Mouse (Mus musculus): Measurements from ENCODE around the gene Atad2b. TPM values are rescaled to one million over a fixed set of nuclear protein-coding genes. Genes with fewer than 3 reads are reported as not detected.
A peak's percentile ranks its signal among the peaks of the same experiment; 100 is the strongest.
"Not testable (repeated sequence)": the region's sequence is repeated elsewhere in the genome, so short reads cannot be mapped to it uniquely, and the experiment has no call there.

Atad2b gene
- polyA plus RNA-seq, 1 experiment, result 1.4 TPM

DNA sequence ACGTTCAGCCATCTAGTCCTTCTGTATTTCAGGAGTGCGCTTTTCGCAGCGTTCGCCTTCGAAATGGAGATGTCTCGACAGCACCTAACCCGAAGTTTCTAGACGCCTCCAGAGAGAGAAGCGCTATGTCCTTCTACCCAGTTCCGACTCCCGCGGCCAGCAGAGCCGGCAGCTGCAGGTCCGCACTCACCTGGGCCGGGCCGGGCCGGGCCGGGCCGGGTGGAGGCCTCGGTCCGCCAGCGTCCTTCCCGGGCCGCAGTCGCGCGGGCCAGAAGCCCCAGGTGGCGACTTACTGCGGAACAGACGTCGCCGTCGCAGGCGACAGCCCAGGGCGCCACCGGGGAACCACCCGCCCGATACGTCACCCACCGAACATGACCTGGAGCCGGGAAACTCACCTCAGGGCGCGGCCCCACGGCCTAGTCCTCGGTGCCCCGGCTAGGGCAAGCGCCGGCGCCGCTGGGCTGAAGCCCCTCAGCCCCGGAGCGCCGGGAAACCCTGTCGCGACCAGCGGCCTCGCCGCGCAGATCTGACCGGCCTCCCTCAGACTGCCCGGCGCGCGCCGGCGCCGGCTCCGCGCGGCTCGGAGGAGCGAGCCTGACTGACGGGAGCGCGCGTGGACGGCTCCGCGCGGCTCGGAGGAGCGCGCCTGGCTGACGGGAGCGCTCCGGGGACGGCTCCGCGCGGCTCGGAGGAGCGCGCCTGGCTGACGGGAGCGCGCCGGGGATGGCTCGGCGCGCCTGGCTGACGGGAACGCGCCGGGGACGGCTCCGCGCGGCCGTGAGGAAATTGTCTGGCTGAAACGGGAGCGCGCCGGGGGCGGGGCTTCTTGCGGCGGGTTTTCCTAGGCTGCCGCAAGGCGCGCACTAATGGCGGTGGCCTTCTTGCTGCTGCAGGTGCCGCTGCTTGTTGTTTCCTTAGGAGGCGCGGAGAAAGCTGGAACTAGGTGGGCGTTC is 9.9 kb upstream of the Atad2b start, which contains the start of gene Ubxn2a:
Gene Ubxn2a (minus strand): TSS at position 755 of the 956 bp plus-strand sequence.
- no peak for TF ChIP-seq FLI1 (IDR thresholded peaks at IDR 0.05; ENCODE audit: low read length)
- TF ChIP-seq GATA1 (IDR thresholded peaks at IDR 0.05; ENCODE audit: borderline replicate concordance, low read length), result no peak

DNA sequence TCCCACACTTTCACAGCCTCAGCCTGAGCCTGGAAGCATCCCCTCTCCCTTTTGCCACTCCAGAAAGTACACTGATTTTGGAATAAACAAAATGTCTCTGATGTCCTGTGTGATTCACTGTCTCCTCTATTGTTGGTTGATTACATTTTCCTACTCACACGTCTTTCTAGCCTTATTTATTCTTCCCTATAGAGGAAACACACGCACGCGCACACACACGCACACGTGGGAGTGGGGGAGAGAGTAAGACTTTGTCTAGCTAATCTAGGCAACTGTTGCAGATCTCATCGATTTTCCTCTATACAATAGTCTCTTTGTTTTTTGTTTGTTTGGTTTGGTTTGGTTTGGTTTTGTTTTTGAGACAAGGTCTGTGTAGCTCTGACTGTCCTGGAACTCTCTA is 8.8 kb upstream of the Atad2b start:
- H3K4me1 ChIP-seq, result peaks cover 39% of the 10 kb centered on the region
- H3K36me3 ChIP-seq (replicated peaks; ENCODE audit: low read length), result peaks cover 19% of the 10 kb centered on the region
- no peak for TF ChIP-seq GATA1 (IDR thresholded peaks at IDR 0.05; ENCODE audit: borderline replicate concordance, low read length)
- no peak for TF ChIP-seq FLI1 (IDR thresholded peaks at IDR 0.05; ENCODE audit: low read length)
- H3K27me3 ChIP-seq (replicated peaks), result no peaks in the 10 kb centered on the region
- H3K4me3 ChIP-seq (replicated peaks), result peak overlapping the region; percentile 95
- H3K9me3 ChIP-seq, result no peaks in the 10 kb centered on the region

More for the DNA sequence above, 9.9 kb upstream of the Atad2b start, which contains the start of gene Ubxn2a:
- peak within 1 kb of the TSS; percentile 95 for H3K4me3 ChIP-seq (replicated peaks)
- no peaks in the 10 kb centered on the region for H3K27me3 ChIP-seq (replicated peaks)
- H3K9me3 ChIP-seq, result no peaks in the 10 kb centered on the region
- peaks cover 30% of the 10 kb centered on the region for H3K36me3 ChIP-seq (replicated peaks; ENCODE audit: low read length)
- H3K4me1 ChIP-seq, result peaks cover 50% of the 10 kb centered on the region

DNA sequence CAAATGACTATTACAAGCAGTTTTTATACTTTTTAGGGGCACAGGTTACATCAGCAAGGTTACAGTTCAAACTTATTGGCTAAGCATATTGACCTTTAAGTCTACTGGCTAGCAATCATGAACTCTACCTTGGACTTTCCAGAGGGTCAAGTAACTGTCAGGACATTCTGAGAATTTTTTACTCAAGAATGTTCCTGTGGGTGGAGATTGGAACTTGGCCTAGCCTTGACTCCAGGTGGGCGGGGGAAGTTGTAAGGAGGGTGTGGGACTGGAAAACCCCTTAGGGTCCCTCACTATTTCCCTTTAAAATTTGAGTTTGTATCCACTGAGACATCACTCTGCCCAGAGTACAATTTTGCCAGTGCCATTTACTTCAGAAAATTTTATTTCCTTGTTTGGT is 6.7 kb upstream of the Atad2b start:
- not testable (repeated sequence) for H3K36me3 ChIP-seq (replicated peaks; ENCODE audit: low read length); H3K27me3 ChIP-seq (replicated peaks); H3K9me3 ChIP-seq; H3K4me3 ChIP-seq (replicated peaks)
- peaks cover 22% of the 10 kb centered on the region for H3K4me1 ChIP-seq

DNA sequence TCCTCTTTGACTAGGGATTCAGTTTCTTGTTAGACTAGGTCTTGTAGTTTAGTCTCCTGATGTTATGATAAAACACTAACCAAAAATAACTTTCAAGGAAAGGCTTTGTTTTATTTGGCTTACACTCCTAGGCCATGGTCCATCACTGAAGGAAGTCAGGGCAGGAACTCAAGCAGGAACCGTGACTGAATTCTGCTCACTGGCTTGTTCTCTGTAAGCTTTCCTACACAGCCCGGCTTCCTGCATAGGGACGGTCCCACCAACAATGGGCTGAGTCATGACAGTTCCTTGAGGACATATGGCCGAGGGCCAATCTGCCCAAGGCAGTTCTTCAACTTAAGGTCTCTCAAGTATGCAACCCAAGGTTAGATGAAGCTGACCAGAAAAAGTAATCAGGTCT is 5.4 kb upstream of the Atad2b start:
- Histone ChIP-seq H3K36me3 (replicated peaks; ENCODE audit: low read length) (peaks cover 2% of the 10 kb centered on the region), H3K9me3 (no peaks in the 10 kb centered on the region), H3K27me3 (replicated peaks) (no peaks in the 10 kb centered on the region), H3K4me3 (replicated peaks) (no peak overlapping the region), H3K4me1 (peaks cover 17% of the 10 kb centered on the region)
- no peak for TF ChIP-seq GATA1 (IDR thresholded peaks at IDR 0.05; ENCODE audit: borderline replicate concordance, low read length)
- no peak for TF ChIP-seq FLI1 (IDR thresholded peaks at IDR 0.05; ENCODE audit: low read length)

DNA sequence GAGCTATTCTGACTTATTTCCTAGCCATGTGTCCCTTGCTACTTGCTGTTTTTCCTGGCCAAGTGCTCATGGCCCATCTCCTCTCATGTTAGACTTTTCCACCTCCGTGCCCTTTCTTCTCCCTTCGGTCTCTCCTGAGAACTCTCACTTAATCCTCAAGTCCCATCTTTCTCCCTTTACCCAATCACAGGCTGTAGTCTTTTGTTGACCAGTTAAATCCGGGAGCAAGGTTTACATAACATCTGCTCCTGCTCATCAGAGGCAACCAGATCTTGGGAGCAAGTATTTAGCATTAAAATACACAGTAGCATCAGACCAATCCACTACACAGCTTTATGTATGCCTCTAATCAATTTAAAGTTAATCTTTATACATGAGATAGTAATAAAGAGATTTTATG is 2.7 kb upstream of the Atad2b start:
- peaks cover 2% of the 10 kb centered on the region for H3K36me3 ChIP-seq (replicated peaks; ENCODE audit: low read length)
- no peaks in the 10 kb centered on the region for H3K27me3 ChIP-seq (replicated peaks)
- H3K4me3 ChIP-seq (replicated peaks), result no peak overlapping the region
- no peaks in the 10 kb centered on the region for H3K9me3 ChIP-seq
- peaks cover 17% of the 10 kb centered on the region for H3K4me1 ChIP-seq
- TF ChIP-seq GATA1 (IDR thresholded peaks at IDR 0.05; ENCODE audit: borderline replicate concordance, low read length) (no peak), FLI1 (IDR thresholded peaks at IDR 0.05; ENCODE audit: low read length) (no peak)

DNA sequence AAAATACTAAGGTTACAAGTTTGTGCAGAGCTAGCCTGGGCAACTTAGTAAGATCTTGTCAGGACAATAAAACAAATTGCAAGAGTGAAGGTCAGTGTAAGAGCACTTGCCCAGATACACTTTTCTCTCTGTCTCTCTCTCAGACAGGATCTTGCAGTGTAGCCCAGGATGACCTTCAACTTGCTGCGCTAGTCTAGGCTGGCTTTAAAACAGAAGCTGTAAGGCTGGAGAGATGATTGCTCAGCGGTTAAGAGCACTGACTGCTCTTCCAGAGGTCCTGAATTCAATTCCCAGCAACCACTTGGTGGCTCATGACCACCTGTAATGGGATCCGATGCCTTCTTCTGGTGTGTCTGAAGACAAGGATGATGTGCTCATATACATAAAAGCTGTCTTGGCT is 2.2 kb upstream of the Atad2b start:
- Histone ChIP-seq H3K27me3 (replicated peaks) (no peaks in the 10 kb centered on the region), H3K9me3 (no peaks in the 10 kb centered on the region), H3K36me3 (replicated peaks; ENCODE audit: low read length) (peaks cover 2% of the 10 kb centered on the region), H3K4me1 (peaks cover 21% of the 10 kb centered on the region), H3K4me3 (replicated peaks) (no peak overlapping the region)
- no peak for TF ChIP-seq GATA1 (IDR thresholded peaks at IDR 0.05; ENCODE audit: borderline replicate concordance, low read length)
- no peak for TF ChIP-seq FLI1 (IDR thresholded peaks at IDR 0.05; ENCODE audit: low read length)

DNA sequence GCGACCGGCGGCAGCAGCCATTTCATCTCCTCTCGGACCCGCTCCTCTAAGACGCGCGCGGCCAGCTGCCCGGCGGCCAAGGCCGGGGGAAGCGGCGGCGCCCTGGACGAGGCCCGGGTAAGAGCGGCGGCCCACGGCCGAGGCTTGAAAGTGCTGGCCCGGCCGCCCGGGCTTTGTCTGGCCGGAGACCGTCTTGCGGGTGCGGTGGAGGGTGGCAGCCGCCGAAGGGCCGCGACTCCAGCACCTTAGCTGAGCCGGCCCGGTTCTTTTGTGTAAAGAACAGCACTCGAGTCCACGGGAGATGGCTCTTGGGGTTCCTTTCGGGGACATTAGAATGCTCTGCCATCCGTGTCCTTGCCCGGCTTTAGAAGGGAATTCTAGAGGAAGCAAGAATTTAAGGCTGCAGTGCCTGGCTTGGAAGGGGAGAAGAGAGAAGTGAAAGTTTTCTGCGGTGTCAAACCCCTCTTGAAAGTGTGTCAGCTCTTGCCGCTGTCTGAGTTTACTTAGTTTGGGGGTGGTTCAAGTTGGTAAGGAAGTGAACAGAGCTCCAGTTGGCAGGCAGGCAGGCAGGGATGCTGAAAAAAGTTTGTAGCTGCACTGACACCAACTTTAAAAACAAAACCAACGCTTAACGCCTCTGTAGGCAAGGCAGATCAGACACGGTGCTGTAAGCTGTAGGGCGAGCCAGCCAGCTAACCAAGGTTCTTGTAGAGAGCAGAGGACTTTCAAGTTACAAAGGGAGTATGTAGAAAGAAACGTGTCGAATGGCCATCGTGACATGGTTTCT is 845 bp downstream of the Atad2b start:
- Histone ChIP-seq H3K9me3 (no peaks in the 10 kb centered on the region), H3K4me3 (replicated peaks) (peak overlapping the region; percentile 98), H3K4me1 (peaks cover 40% of the 10 kb centered on the region), H3K36me3 (replicated peaks; ENCODE audit: low read length) (no peaks in the 10 kb centered on the region), H3K27me3 (replicated peaks) (no peaks in the 10 kb centered on the region)
- TF ChIP-seq FLI1 (IDR thresholded peaks at IDR 0.05; ENCODE audit: low read length) (no peak), GATA1 (IDR thresholded peaks at IDR 0.05; ENCODE audit: borderline replicate concordance, low read length) (no peak)

DNA sequence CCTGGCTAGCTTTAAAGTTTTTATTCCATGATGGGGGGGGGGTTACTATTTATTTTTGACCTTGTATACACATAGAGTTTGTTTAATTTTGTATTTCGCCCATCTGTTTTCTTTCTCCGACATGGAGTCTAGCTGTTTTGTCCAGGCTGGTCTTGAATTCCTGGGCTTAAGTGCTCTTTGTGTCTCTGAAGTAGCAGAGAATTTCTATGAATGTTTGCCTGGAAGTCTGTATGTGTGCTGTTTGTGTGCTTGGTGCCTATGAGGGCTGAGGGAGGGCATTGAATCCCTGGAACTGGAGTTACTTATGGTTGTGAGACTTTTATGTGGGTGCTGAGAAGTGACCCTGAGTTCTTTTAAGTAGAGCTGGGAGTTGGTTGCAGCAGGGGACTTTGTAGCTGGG is 11.0 kb downstream of the Atad2b start:
- no peaks in the 10 kb centered on the region for H3K9me3 ChIP-seq
- TF ChIP-seq GATA1 (IDR thresholded peaks at IDR 0.05; ENCODE audit: borderline replicate concordance, low read length) (no peak), FLI1 (IDR thresholded peaks at IDR 0.05; ENCODE audit: low read length) (no peak)

DNA sequence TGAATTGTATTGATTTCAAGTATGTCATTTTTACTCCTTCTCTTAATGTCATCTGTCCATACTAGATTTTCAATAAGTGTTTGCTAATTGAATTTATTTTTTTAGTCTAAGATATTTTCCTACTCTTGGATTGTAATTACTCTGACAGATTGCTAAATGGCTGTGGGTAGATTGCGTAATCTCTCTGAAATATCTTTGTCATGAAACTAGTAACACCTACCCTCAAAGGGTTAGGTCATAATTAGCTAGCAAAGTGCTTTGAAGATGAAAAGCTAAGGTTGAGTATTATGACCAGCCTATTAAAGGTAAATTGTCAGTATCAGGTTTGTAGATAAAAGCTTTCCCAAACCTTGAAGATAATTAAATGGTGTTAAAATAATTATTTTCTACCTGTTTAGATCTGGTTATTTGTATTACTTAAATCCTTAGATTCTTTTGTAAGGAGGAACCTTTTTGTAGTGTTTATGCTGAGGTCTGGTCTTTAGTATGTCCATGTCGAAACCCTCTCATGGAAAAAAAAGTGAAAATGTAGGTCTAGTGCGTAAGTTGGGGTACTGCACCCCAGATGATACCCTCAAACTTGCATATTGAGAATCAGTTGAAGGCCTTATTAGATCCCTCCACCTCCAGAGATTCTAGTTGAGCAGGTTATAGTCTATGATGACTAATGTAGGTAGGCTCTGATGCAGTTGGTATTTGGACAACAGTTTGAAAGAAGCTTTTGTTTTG is 13.8 kb downstream of the Atad2b start:
- Histone ChIP-seq H3K4me1 (peaks cover 43% of the 10 kb centered on the region), H3K9me3 (no peaks in the 10 kb centered on the region), H3K27me3 (replicated peaks) (no peaks in the 10 kb centered on the region), H3K4me3 (replicated peaks) (no peak overlapping the region), H3K36me3 (replicated peaks; ENCODE audit: low read length) (peaks cover 18% of the 10 kb centered on the region)
- TF ChIP-seq GATA1 (IDR thresholded peaks at IDR 0.05; ENCODE audit: borderline replicate concordance, low read length) (no peak), FLI1 (IDR thresholded peaks at IDR 0.05; ENCODE audit: low read length) (no peak)

More for the DNA sequence above, 11.0 kb downstream of the Atad2b start:
- H3K36me3 ChIP-seq (replicated peaks; ENCODE audit: low read length), result peaks cover 30% of the 10 kb centered on the region
- no peak overlapping the region for H3K4me3 ChIP-seq (replicated peaks)
- H3K4me1 ChIP-seq, result peaks cover 34% of the 10 kb centered on the region
- H3K27me3 ChIP-seq (replicated peaks), result no peaks in the 10 kb centered on the region

Measured in megakaryocyte, embryonic 14.5 days (primary cell).